Mouse (Mus musculus) heart, adult 11 months (tissue): ENCODE results near the gene Cerkl.

Source experiments
- DNase-seq: peaks from one replicate; pipeline ENCODE4 v3.0.0; 2022

Gene Cerkl

GRCm38 (mm10) chr2:79371326-79372153 is 85.0 kb downstream of the Cerkl start:
- DNase-seq = peak; percentile 68

- peak; percentile 96 for DNase-seq
These were observed 85.8 kb downstream of the Cerkl start for GRCm38 (mm10) chr2:79370711-79371312.

GRCm38 (mm10) chr2:79369905-79370304 is 86.7 kb downstream of the Cerkl start:
- DNase-seq = peak; percentile 61

- DNase-seq = peak; percentile 89
These were observed 87.5 kb downstream of the Cerkl start for GRCm38 (mm10) chr2:79369061-79369524.

GRCm38 (mm10) chr2:79368661-79369060 is 87.9 kb downstream of the Cerkl start:
- no peak for DNase-seq

- peak; percentile 83 for DNase-seq
These were observed 88.8 kb downstream of the Cerkl start for GRCm38 (mm10) chr2:79367451-79368450.

- no peak for DNase-seq
These were observed 92.7 kb downstream of the Cerkl start for GRCm38 (mm10) chr2:79363920-79364319.

- DNase-seq = no peak
These were observed 94.6 kb downstream of the Cerkl start for GRCm38 (mm10) chr2:79362029-79362428.

GRCm38 (mm10) chr2:79357835-79358234 is 98.8 kb downstream of the Cerkl start:
- no peak for DNase-seq

- no peak for DNase-seq
These were observed 101.8 kb downstream of the Cerkl start for GRCm38 (mm10) chr2:79354773-79355172.

- DNase-seq = no peak
These were observed 104.3 kb downstream of the Cerkl start for GRCm38 (mm10) chr2:79352100-79352802.

GRCm38 (mm10) chr2:79351179-79352099 is 105.1 kb downstream of the Cerkl start:
- no peak for DNase-seq

GRCm38 (mm10) chr2:79343115-79343514 is 113.5 kb downstream of the Cerkl start:
- DNase-seq = no peak

GRCm38 (mm10) chr2:79339003-79339402 is 117.6 kb downstream of the Cerkl start:
- no peak for DNase-seq

- DNase-seq = no peak
These were observed 120.4 kb downstream of the Cerkl start for GRCm38 (mm10) chr2:79336141-79336540.

GRCm38 (mm10) chr2:79334661-79335060 is 121.9 kb downstream of the Cerkl start:
- no peak for DNase-seq

GRCm38 (mm10) chr2:79328079-79328478 is 128.5 kb downstream of the Cerkl start:
- DNase-seq = no peak

- no peak for DNase-seq
These were observed 140.3 kb downstream of the Cerkl start for GRCm38 (mm10) chr2:79316182-79316880.

GRCm38 (mm10) chr2:79315108-79315507 is 141.5 kb downstream of the Cerkl start:
- no peak for DNase-seq

GRCm38 (mm10) chr2:79312499-79312898 is 144.1 kb downstream of the Cerkl start:
- no peak for DNase-seq
